In the genomic region with DNA sequence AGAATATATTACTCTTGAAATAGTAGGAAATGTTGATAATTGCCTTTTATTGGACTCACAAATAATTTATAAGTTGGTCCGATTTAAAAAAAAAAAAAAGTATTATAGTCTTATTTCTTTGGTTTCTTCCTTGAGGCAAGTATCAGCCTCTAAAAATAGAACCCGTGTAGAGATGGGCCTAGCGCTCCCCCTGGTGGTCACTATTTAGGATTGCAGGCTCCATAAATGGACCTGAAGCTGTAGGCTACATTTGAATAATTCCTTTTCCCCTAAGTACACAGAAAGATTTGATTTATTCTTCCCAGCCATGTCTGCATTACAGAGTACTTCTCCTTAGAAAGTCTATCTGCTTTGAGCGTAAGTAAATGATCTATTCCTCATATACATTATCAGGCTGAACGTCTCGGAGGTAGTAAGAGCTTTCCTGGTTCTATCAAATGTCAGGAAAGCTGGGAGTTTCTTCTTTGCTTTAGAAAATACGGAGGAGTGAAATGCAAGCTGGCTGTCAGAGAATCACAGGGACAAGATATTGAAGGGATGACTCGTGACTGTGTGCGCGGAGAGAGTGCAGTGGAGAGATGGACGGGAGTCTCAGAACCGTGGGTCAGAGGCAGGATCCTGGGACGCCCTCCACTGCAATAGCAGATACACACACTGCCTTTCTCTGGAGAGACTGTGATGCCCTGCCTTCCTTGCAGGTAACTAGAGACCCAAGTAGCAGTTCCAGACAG, we compare ENCODE assay signal across 9 mouse cellular contexts. TPM values are rescaled to one million over a fixed set of nuclear protein-coding genes. Genes with fewer than 3 reads are reported as not detected.
DNase-seq lines count a peak whose midpoint lies in the region; ATAC-seq and TF ChIP-seq lines count a peak whose summit lies in the region.
"Had no signal": no experiment of that assay in that cellular context is flagged by ENCODE, and none has a peak within 500 bp of the region (broad histone marks: within the 10 kb centered on the region; RNA-seq: fewer than 3 reads in every experiment).

No protein-coding gene starts in this region.

- no peak overlapping the region for H3K4me3 ChIP-seq in hindbrain, embryonic 10.5 days
- no peak overlapping the region for H3K4me3 ChIP-seq in hindbrain, embryonic 12.5 days
- no peak overlapping the region for H3K4me3 ChIP-seq in lung, postnatal 0 days (ENCODE audit: low read depth, low read length)
- H3K4me3 ChIP-seq: megakaryocyte, embryonic 14.5 days had no signal

- peaks cover 13% of the 10 kb centered on the region for H3K4me1 ChIP-seq in hindbrain, embryonic 10.5 days (replicated peaks)
- H3K4me1 ChIP-seq in hindbrain, embryonic 12.5 days: peaks cover 13% of the 10 kb centered on the region
- no peaks in the 10 kb centered on the region for H3K4me1 ChIP-seq in lung, postnatal 0 days (ENCODE audit: insufficient read depth, low read depth, low read length)
- H3K4me1 ChIP-seq: megakaryocyte, embryonic 14.5 days had no signal

- TF ChIP-seq EP300 in lung, postnatal 0 days (IDR thresholded peaks at IDR 0.05): no peak

- H3K27ac ChIP-seq in hindbrain, embryonic 10.5 days: no peak overlapping the region
- no peak overlapping the region for H3K27ac ChIP-seq in hindbrain, embryonic 12.5 days
- no peak overlapping the region for H3K27ac ChIP-seq in lung, postnatal 0 days (ENCODE audit: low read length)

- H3K4me2 ChIP-seq in hindbrain, embryonic 12.5 days (replicated peaks): no peak overlapping the region
- H3K4me2 ChIP-seq in lung, postnatal 0 days (replicated peaks; ENCODE audit: low read depth, low read length): no peak overlapping the region

- no peaks in the 10 kb centered on the region for H3K9me3 ChIP-seq in hindbrain, embryonic 10.5 days
- H3K9me3 ChIP-seq in hindbrain, embryonic 12.5 days (replicated peaks): no peaks in the 10 kb centered on the region
- no peaks in the 10 kb centered on the region for H3K9me3 ChIP-seq in lung, postnatal 0 days (ENCODE audit: low read length)
- H3K9me3 ChIP-seq: megakaryocyte, embryonic 14.5 days had no signal

- peaks cover 3% of the 10 kb centered on the region; the same call in 1 of the 2 replicates for H3K27me3 ChIP-seq in hindbrain, embryonic 10.5 days (ENCODE audit: insufficient read depth, poor library complexity, severe bottlenecking)
- no peaks in the 10 kb centered on the region for H3K27me3 ChIP-seq in hindbrain, embryonic 12.5 days
- H3K27me3 ChIP-seq in lung, postnatal 0 days (replicated peaks; ENCODE audit: insufficient read depth, low read length): no peaks in the 10 kb centered on the region
- H3K27me3 ChIP-seq in splenic B cell, adult 2 months (ENCODE audit: control insufficient read depth, insufficient read depth, low read length, poor library complexity, severe bottlenecking): no peaks in the 10 kb centered on the region
- H3K27me3 ChIP-seq: megakaryocyte, embryonic 14.5 days had no signal

- ATAC-seq in hindbrain, embryonic 12.5 days (ENCODE audit: low FRiP score): no peak
- ATAC-seq in lung, postnatal 0 days: no peak

- no peak overlapping the region for H3K9ac ChIP-seq in hindbrain, embryonic 12.5 days
- no peak overlapping the region for H3K9ac ChIP-seq in lung, postnatal 0 days (replicated peaks; ENCODE audit: low read depth)

- peak; percentile 91 for TF ChIP-seq CTCF in lung, postnatal 0 days (IDR thresholded peaks at IDR 0.05)

- peak; percentile 54 for DNase-seq in hindbrain, embryonic 10.5 days (ENCODE audit: low spot score)
- peak; percentile 49 for DNase-seq in ES-CJ7 (ENCODE audit: low read depth, low spot score)
- peak; percentile 47 to 77 for DNase-seq in cerebellum, adult 18-20 months
- peak; percentile 67 for DNase-seq in forelimb bud, embryonic 11.5 days (ENCODE audit: low read depth, low spot score)
- DNase-seq in kidney, postnatal 4 days: peak; percentile 67 to 70
- peak; percentile 79 for DNase-seq in lung, postnatal 0 days (ENCODE audit: low spot score)
- DNase-seq in splenic B cell, adult 2 months (ENCODE audit: low read depth, low spot score): peak; percentile 36

- H3K36me3 ChIP-seq in hindbrain, embryonic 10.5 days: no peaks in the 10 kb centered on the region
- H3K36me3 ChIP-seq in hindbrain, embryonic 12.5 days: no peaks in the 10 kb centered on the region
- no peaks in the 10 kb centered on the region for H3K36me3 ChIP-seq in lung, postnatal 0 days (ENCODE audit: insufficient read depth, low read length)
- H3K36me3 ChIP-seq in splenic B cell, adult 2 months (ENCODE audit: control insufficient read depth, insufficient read depth, low read length, poor library complexity, severe bottlenecking): no peaks in the 10 kb centered on the region

- WGBS in hindbrain, embryonic 10.5 days: 60% methylated on average over 13 of the region's 13 CpGs
- WGBS in hindbrain, embryonic 12.5 days: 59% methylated on average over 13 of the region's 13 CpGs
- WGBS in lung, postnatal 0 days: 54% methylated on average over 13 of the region's 13 CpGs

RNA-seq across cellular contexts. Expression of a gene that starts 18.0 kb away (rescaled TPM):
- not detected in 2 replicates for polyA plus RNA-seq in hindbrain, embryonic 10.5 days (2016; fragmentation: Nextera tagmentation; extraction: Ambion mirVana)
- not detected in 2 replicates for polyA plus RNA-seq in hindbrain, embryonic 12.5 days (2016; fragmentation: Nextera tagmentation; extraction: Ambion mirVana)
- not detected in 2 replicates for polyA plus RNA-seq in lung, postnatal 0 days (2015; fragmentation: Nextera tagmentation; extraction: Ambion mirVana)

RNA-seq across cellular contexts. Expression of a gene that starts 19.1 kb away (rescaled TPM):
- polyA plus RNA-seq in hindbrain, embryonic 10.5 days (2016; fragmentation: Nextera tagmentation; extraction: Ambion mirVana): 0.05 TPM in 1 of 2 replicates, not detected in the other
- polyA plus RNA-seq in hindbrain, embryonic 12.5 days (2016; fragmentation: Nextera tagmentation; extraction: Ambion mirVana): 0.15 and 0.21 TPM in 2 replicates
- polyA plus RNA-seq in lung, postnatal 0 days (2015; fragmentation: Nextera tagmentation; extraction: Ambion mirVana): 0.08 and 0.13 TPM in 2 replicates

RNA-seq across cellular contexts. Expression of a gene that starts 37.0 kb away (rescaled TPM):
- polyA plus RNA-seq in hindbrain, embryonic 10.5 days (2016; fragmentation: Nextera tagmentation; extraction: Ambion mirVana): not detected in 2 replicates
- polyA plus RNA-seq in hindbrain, embryonic 12.5 days (2016; fragmentation: Nextera tagmentation; extraction: Ambion mirVana): not detected in 2 replicates
- polyA plus RNA-seq in lung, postnatal 0 days (2015; fragmentation: Nextera tagmentation; extraction: Ambion mirVana): not detected in 2 replicates
